Mouse (Mus musculus) neutrophil, adult 5-6 weeks (primary cell): ENCODE results near the gene Pik3ip1. TPM values are rescaled to one million over a fixed set of nuclear protein-coding genes. Genes with fewer than 3 reads are reported as not detected.
A peak's percentile ranks its signal among the peaks of the same experiment; 100 is the strongest.

Experiments
- ATAC-seq: fragments of 151-379, 151-347 bp; 2 replicates; pipeline ENCODE4 v1.8.0; 2017; ENCODE audit warnings: mild to moderate bottlenecking, moderate TSS enrichment; ENCODE audit not compliant: insufficient number of reproducible peaks, poor library complexity, low FRiP score, severe bottlenecking; ENCODE audit errors: extremely low read depth
- total RNA-seq: library from RNA; stranded (forward); fragments of 200-1000 nt; gene quantifications from 2 replicates; pipeline ENCODE4 v1.2.3, GENCODE M21; 2017

Pik3ip1 gene
- 62.5 and 68.5 TPM in 2 replicates for total RNA-seq

- ATAC-seq = no peak
Measured at GRCm38 (mm10) chr11:3329891-3330451, at the start of gene Pik3ip1. Gene Pik3ip1, plus strand, starts transcription at chr11:3330401.

- no peak for ATAC-seq
Measured at GRCm38 (mm10) chr11:3282887-3283286, 47.3 kb upstream of the Pik3ip1 start.

GRCm38 (mm10) chr11:3283645-3284044 lies 46.6 kb upstream of the Pik3ip1 start:
- ATAC-seq = no peak

GRCm38 (mm10) chr11:3285940-3286339 lies 44.3 kb upstream of the Pik3ip1 start:
- ATAC-seq = no peak

GRCm38 (mm10) chr11:3287131-3287530 lies 43.1 kb upstream of the Pik3ip1 start:
- ATAC-seq = no peak

- ATAC-seq = no peak
Measured at GRCm38 (mm10) chr11:3287921-3288320, 42.3 kb upstream of the Pik3ip1 start.

- ATAC-seq = no peak
Measured at GRCm38 (mm10) chr11:3288521-3289301, 41.5 kb upstream of the Pik3ip1 start, which contains the start of gene Patz1. Gene Patz1, plus strand, starts transcription at chr11:3288874.

GRCm38 (mm10) chr11:3289302-3289802 lies 40.8 kb upstream of the Pik3ip1 start:
- 0 out of 2 replicates have a peak, but pooled peaks have one; percentile 8 for ATAC-seq

GRCm38 (mm10) chr11:3289803-3290639 lies 40.2 kb upstream of the Pik3ip1 start:
- peak; percentile 25 for ATAC-seq

GRCm38 (mm10) chr11:3290640-3291310 lies 39.4 kb upstream of the Pik3ip1 start:
- ATAC-seq = no peak; the same call in 1 of the 2 replicates

GRCm38 (mm10) chr11:3291311-3292061 lies 38.7 kb upstream of the Pik3ip1 start:
- ATAC-seq = no peak

- no peak for ATAC-seq
Measured at GRCm38 (mm10) chr11:3292062-3292421, 38.2 kb upstream of the Pik3ip1 start.

GRCm38 (mm10) chr11:3292711-3293249 lies 37.4 kb upstream of the Pik3ip1 start:
- no peak for ATAC-seq

GRCm38 (mm10) chr11:3293361-3293760 lies 36.8 kb upstream of the Pik3ip1 start:
- ATAC-seq = no peak

- ATAC-seq = no peak
Measured at GRCm38 (mm10) chr11:3294641-3295040, 35.6 kb upstream of the Pik3ip1 start.

- no peak for ATAC-seq
Measured at GRCm38 (mm10) chr11:3296056-3296455, 34.1 kb upstream of the Pik3ip1 start.

GRCm38 (mm10) chr11:3297871-3298812 lies 32.1 kb upstream of the Pik3ip1 start:
- peak; percentile 57; the same call in 1 of the 2 replicates for ATAC-seq
